Mouse (Mus musculus) kidney, adult 2 months (tissue): Measurements from ENCODE around the gene Trim54. TPM values are rescaled to one million over a fixed set of nuclear protein-coding genes. Genes with fewer than 3 reads are reported as not detected.
A peak's percentile ranks its signal among the peaks of the same experiment; 100 is the strongest.

Experiments used
- DNase-seq: peaks from one replicate; pipeline ENCODE4 v3.0.0; 2021
- H3K27ac ChIP-seq: fragments of 200-500 bp; 2 replicates; pipeline ENCODE4 v1.5.1; 2012; ENCODE audit warnings: low read depth, low read length, control low read depth, inconsistent platforms; ENCODE audit not compliant: insufficient read depth
- H3K27me3 ChIP-seq: fragments of 200-500 bp; replicated peaks from 2 replicates; pipeline ENCODE4 v1.6.1; 2012; ENCODE audit warnings: mild to moderate bottlenecking, moderate library complexity, low read length, inconsistent platforms; ENCODE audit not compliant: control insufficient read depth, insufficient read depth
- H3K36me3 ChIP-seq: fragments of 200-500 bp; 2 replicates; pipeline ENCODE4 v1.6.1; 2012; ENCODE audit warnings: mild to moderate bottlenecking, moderate library complexity, low read length, inconsistent platforms; ENCODE audit not compliant: control insufficient read depth, insufficient read depth
- H3K4me1 ChIP-seq: fragments of 200-500 bp; 2 replicates; pipeline ENCODE4 v1.6.1; 2011; ENCODE audit warnings: low read length; ENCODE audit not compliant: control insufficient read depth, insufficient read depth
- H3K4me3 ChIP-seq: fragments of 200-500 bp; 2 replicates; pipeline ENCODE4 v1.5.1; 2011; ENCODE audit warnings: mild to moderate bottlenecking, low read depth, low read length, control low read depth; ENCODE audit not compliant: insufficient read depth
- CTCF ChIP-seq: fragments of 200-500 bp; conservative IDR thresholded peaks from 2 replicates; pipeline ENCODE4 v1.5.1; 2011; ENCODE audit warnings: low read depth, mild to moderate bottlenecking, control low read depth, low read length, moderate library complexity, mixed read lengths; ENCODE audit not compliant: insufficient read depth, insufficient read length
- POLR2A ChIP-seq: fragments of 200-500 bp; IDR thresholded peaks from one replicate; pipeline ENCODE4 v1.6.1; 2011; ENCODE audit warnings: low read depth, low read length, control low read depth
- WGBS: fragments of 180-500 bp; shearing (Covaris S2); methylation state at CpG from one replicate; pipeline ENCODE4 v1.1.7; 2018; 5-methylcytosine and 5-hydroxymethylcytosine counted together
- polyA plus RNA-seq: library from polyadenylated mRNA; depleted of rRNA; stranded (reverse); fragments of >200 nt; gene quantifications from 2 replicates; pipeline ENCODE4 v1.2.3, GENCODE M21; 2012

Trim54 gene
- polyA plus RNA-seq, 1 experiment = 3.9 TPM

GRCm38 (mm10) chr5:31136730-31137424 lies 20.4 kb downstream of the Trim54 start:
- no peak overlapping the region for H3K27ac ChIP-seq
- H3K4me1 ChIP-seq = no peaks in the 10 kb centered on the region
- H3K27me3 ChIP-seq = no peaks in the 10 kb centered on the region
- no peak overlapping the region for H3K4me3 ChIP-seq
- TF ChIP-seq POLR2A = no peak
- no peak for TF ChIP-seq CTCF
- no peak for DNase-seq
- no peaks in the 10 kb centered on the region; the same call in 1 of the 2 replicates for H3K36me3 ChIP-seq
- 1% methylated on average over 33 of the region's 33 CpGs for WGBS

DNA sequence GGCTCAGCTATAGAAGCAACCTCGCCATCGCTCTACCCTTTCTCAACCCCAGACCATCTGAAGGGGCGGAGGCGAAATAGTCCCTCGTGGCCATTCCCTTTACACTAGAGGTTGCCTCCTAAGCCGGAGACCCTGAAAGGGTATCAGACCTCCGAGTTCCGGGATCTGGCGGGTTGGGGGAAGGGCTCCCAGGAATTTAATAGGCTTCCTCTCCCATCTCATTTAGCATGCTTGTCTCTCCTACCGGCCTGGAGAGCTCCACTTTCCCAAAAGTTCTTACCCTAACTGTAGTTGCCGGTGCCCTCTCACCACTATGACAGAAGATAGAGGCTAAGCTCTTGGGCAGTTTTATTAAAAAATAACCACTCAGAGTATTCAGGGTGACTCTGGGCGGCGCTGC lies 21.1 kb downstream of the Trim54 start:
- no peaks in the 10 kb centered on the region for H3K27me3 ChIP-seq
- DNase-seq = no peak

GRCm38 (mm10) chr5:31138241-31138967 lies 21.9 kb downstream of the Trim54 start, which contains the start of gene Ucn:
Gene Ucn, minus strand, starts transcription at chr5:31138829.
- Histone ChIP-seq H3K4me1 (no peaks in the 10 kb centered on the region), H3K27me3 (no peaks in the 10 kb centered on the region), H3K4me3 (no peak within 1 kb of the TSS), H3K27ac (no peak within 1 kb of the TSS), H3K36me3 (no peaks in the 10 kb centered on the region; the same call in 1 of the 2 replicates)
- no peak for DNase-seq
- WGBS = 1% methylated on average over 52 of the region's 52 CpGs
- no peak for TF ChIP-seq CTCF
- no peak for TF ChIP-seq POLR2A

More for the DNA sequence above, 21.1 kb downstream of the Trim54 start:
- Histone ChIP-seq H3K4me3 (no peak overlapping the region), H3K27ac (no peak overlapping the region), H3K4me1 (no peaks in the 10 kb centered on the region), H3K36me3 (no peaks in the 10 kb centered on the region; the same call in 1 of the 2 replicates)
- TF ChIP-seq CTCF (no peak), POLR2A (no peak)
- WGBS = 1% methylated on average over 13 of the region's 13 CpGs

DNA sequence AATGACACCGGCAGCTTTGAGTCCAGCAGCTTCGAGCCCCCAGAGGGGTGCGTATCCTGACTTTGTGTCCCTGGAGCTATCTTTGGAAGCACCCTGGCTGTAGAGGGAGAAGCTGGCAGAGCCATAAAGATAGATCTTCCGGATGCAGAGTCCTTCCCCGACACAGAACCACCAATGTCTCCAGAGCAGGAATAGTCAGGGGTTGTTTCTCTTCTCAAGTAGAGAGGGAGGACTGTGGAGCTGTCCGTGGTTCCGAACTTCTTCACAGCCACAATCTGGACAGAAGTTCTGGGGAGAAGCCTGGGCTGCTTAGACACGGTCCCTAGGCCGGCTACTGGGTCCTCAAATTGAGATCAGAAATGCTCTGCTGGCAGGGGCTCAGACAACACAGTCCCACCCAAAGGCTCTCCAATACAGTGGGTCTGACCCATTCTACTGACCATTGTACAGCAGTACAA lies 22.5 kb downstream of the Trim54 start:
- Histone ChIP-seq H3K4me3 (no peak overlapping the region), H3K36me3 (no peaks in the 10 kb centered on the region; the same call in 1 of the 2 replicates), H3K27me3 (no peaks in the 10 kb centered on the region), H3K27ac (no peak overlapping the region), H3K4me1 (no peaks in the 10 kb centered on the region)
- peak; percentile 7 for DNase-seq
- WGBS = 10% methylated on average over 9 of the region's 9 CpGs
- TF ChIP-seq POLR2A (no peak), CTCF (no peak)

GRCm38 (mm10) chr5:31149781-31150180 lies 33.3 kb downstream of the Trim54 start:
- Histone ChIP-seq H3K4me3 (no peak overlapping the region), H3K36me3 (no peaks in the 10 kb centered on the region), H3K27ac (no peak overlapping the region), H3K27me3 (no peaks in the 10 kb centered on the region), H3K4me1 (peaks cover 2% of the 10 kb centered on the region; the same call in 1 of the 2 replicates)
- DNase-seq = no peak
- WGBS = 79% methylated on average over 4 of the region's 4 CpGs
- TF ChIP-seq POLR2A = no peak
- TF ChIP-seq CTCF = no peak

DNA sequence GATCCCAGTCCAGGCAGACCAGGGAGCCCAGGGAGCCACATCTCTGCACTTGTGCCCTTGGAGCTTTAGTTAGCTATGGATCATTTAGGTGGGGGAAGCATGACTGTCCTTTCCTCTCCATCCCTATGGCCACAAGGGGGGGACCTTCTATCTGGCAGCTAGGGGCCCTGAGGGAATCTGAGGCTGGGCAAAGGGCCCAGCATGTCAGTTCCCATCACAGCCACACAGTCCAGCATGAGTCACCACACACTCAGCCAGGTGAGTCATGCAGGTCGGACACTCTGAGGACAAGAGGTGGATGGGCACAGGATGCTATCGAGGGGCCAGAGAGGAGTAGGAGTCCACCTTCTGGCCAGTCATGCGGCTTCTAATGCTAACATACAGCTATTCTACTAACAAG lies 35.2 kb downstream of the Trim54 start:
- H3K36me3 ChIP-seq = no peaks in the 10 kb centered on the region
- peaks cover 2% of the 10 kb centered on the region; the same call in 1 of the 2 replicates for H3K4me1 ChIP-seq

More for the DNA sequence above, 35.2 kb downstream of the Trim54 start:
- H3K27ac ChIP-seq = no peak overlapping the region
- 77% methylated on average over 3 of the region's 3 CpGs for WGBS
- no peak overlapping the region for H3K4me3 ChIP-seq
- TF ChIP-seq CTCF (no peak), POLR2A (no peak)
- DNase-seq = no peak
- H3K27me3 ChIP-seq = no peaks in the 10 kb centered on the region
